Mouse (Mus musculus) c-Kit-positive CD71-positive TER-119-positive erythroid progenitor cells, embryonic 14.5 days (primary cell): Measurements from ENCODE around the gene Rbpj.

ENCODE experiments used
- DNase-seq: peaks from one replicate; pipeline ENCODE4 v3.0.0-alpha.2; 2013; ENCODE audit warnings: low spot score

Gene Rbpj

DNA sequence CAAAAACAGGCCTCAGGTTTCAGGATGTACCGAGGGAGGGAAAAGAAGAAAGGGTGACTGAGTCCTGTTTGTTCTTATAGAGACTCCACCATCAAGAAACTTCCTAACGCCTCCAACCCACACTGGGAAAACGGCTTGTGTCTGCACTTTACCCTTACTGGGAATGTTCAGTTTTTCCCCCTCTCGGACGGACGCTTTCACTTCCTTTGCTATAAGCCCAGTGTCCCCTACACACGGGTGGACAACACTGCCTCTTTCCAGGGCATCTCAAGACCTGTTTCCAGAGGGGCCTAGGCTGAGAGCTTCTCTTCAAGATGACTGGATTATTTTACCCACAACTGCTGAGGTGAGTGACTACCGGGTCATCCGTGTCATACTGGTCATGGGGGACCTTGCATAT, at the start of gene Rbpj:
Rbpj (plus strand) TSS at position 270 of the 400 bp plus-strand sequence.
- no peak for DNase-seq

DNA sequence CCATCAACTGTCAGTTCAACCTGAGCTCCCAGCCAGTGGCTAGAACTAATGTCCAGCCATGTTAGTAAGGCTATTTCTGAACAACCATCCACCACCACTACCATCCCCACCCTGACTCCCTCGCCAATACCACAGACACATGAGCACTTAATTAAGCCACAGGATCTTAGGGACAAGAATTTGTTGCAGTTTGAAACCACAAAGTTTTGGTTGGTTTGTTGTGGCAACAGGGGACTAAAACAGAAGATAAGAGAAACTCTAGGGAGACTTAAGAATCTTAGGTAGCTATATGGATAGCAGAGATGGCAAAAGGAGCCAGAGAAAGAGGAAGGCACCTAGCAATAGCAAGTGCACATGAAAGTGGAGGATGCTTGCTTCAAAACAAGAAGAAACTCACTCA, 45.2 kb upstream of the Rbpj start:
- no peak for DNase-seq

DNA sequence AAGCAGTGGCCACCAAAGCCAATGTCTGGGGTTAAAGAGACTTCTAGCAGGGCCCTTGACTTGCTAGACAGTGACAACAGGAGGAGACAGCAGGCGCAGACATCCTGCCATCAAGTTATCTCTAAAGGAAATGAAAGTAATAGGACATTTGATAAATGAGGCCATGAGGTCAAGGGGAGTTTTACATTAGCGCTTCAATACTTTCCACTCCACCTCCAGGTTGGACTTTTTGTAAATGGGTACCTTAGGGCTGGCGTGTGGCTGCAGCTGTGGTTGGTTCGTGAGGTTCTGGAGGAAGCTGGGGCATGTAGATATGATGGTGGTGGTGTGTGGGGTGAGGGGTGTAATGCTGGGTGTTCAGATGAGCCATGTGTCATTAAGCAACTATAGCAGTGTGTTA, 44.7 kb upstream of the Rbpj start:
- no peak for DNase-seq

DNA sequence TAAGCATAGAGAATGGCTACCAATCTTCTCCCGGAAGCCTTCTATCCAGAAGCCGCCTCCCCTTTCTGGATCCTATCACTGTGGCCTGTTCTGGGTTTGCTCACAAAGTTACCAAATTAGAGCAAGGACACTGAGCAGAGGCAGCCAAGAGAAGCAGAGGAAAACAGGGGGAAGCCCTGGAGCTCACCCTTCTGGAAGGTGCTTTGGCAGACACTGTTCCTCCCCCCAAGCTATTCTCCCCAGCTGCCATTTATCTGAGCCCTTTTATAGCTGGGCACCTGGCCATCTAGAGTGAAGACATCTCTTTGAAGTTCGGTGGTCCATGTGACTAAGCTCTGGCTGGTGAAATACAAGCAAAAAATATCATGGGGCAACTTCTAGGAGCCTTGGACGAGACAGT, 38.5 kb upstream of the Rbpj start:
- DNase-seq = no peak

- DNase-seq = no peak
These were observed 36.1 kb upstream of the Rbpj start for GRCm38 (mm10) chr5:53429683-53430477.

DNA sequence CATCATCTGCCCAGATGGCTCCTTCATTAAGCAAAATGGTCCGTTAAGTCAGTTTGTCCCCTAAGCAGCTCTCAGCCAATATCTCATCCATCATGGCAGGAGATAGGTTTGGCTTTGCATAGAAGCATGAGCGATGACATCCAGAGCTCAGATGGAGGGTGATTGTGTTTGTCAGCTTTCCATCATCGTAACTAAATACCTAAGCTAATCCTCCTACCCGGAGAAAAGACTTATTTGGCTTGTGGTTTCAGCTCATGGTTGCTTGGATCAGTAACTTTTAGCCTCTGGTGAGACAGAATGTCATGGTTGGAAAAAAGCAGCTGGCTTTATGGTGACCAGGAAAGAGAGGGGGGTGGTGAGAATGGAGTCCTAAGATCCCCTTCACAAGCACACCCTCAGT, 33.5 kb upstream of the Rbpj start:
- no peak for DNase-seq

DNA sequence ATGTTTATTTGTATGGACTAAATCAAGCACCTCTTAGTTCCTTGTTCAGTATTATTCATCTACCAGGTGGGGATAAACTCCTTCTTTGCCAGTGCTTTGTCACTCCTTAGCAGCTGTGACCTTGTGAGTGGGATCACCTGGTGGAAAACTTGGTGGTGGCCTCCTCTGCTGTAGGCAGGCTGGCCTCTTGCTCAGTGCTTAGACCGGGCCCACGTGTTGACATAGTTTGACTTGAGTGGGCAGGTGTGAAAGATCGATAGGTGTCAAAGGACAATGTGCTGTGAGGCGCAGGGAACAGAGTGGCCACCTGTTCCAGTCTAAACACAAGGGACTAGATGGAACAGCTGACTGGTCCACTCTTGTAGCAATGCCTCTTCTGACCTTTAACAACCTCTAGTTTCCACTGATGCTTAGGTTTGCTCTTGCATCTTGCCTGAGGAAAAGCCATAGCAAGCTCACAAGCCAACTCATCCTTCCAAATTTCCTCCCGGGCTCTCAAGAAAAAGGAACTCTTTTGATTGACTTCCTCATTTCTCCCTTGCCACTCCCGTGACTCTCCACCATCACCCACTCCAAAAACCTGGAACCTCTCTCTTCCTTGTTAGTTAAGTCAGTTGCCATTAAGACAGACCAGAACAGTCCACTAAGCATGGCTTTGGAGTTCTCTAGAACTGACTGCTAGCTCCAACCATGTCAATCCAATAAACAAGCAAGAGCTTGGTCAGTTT, 28.9 kb upstream of the Rbpj start:
- DNase-seq = no peak

GRCm38 (mm10) chr5:53437767-53438166, 28.2 kb upstream of the Rbpj start:
- no peak for DNase-seq

DNA sequence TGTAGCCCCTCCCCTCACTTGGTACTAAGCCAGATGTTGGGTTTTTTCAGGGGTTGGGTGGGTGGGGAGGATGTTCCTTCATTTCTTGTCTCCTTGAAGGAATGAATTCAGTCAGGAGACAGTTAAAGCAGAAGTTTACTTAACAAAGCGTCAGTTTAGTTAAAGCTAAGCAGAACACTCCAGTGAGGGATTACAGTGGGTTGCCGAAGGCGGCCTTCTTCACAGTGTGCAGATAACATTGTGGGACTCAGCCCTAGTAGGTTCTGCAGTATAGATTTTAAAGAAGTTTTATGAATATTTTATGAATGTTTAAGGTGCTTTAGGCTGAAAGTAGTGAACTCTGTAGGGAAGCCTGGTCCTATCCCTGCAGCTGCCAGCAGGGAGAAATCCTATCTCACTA, 27.7 kb upstream of the Rbpj start:
- no peak for DNase-seq

DNA sequence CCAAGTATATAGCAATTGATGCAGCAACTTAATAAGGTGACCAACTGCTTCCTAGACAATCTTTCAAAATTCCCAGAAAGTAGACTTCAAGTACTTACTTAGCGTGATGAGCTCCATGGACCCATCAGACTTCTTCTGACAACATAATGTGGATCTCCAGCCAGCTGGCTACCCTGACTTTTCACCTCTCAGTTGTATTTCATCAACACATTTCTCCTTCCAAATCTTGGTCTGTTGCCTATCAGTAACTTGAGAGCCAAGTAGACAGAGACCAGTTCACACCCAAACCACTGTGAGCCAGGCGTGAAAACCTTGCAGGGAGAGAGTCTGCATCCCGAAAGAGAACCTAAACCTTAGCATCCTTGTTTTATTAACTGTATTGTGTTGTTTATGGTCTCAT, 26.3 kb upstream of the Rbpj start:
- DNase-seq = no peak

- DNase-seq = no peak
These were observed 21.9 kb upstream of the Rbpj start for GRCm38 (mm10) chr5:53444030-53444429.

DNA sequence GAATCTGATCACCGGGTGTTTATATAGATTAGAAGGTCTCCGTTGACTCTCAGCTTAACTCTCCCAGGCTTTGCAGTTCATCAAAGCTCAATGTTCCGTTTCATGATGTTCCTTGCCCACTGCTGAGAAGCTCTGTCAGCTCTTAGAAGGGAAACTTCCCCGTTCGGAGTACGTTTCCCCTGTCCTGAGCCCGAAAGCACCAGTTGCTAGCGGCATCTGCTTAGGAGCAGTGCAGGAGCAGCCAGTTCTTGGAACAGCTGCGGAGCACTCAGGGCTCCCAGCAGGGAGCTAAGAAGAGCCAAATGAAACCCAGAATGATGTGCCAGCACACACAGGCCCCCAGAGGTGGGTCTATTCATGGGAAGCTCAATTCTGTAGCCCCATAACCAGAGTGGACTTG, 15.0 kb upstream of the Rbpj start:
- no peak for DNase-seq

GRCm38 (mm10) chr5:53451829-53452228, 14.1 kb upstream of the Rbpj start:
- no peak for DNase-seq

- DNase-seq = no peak
These were observed 13.0 kb upstream of the Rbpj start for GRCm38 (mm10) chr5:53452920-53453319.

GRCm38 (mm10) chr5:53454706-53455105, 11.2 kb upstream of the Rbpj start:
- DNase-seq = no peak

- no peak for DNase-seq
These were observed 10.5 kb upstream of the Rbpj start for GRCm38 (mm10) chr5:53455459-53455858.

DNA sequence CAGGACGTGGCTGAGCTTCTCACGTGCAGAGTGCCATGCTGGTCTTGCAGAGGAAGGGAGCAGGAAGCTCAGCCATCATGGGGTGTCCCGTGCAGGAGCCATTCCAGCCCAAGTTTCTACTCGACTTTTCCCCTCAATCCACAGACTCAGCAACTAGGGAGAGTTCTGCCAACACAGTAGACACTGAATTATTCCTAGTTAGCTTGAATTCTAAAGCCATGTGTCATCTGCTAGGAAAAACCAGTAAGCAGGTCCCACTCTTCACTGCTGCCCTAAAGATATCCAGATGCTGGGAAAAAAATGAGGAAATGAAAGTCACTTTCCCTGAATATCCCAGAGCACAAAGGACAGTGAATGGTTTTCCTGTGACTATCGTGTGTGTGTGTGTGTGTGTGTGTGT, 5.8 kb upstream of the Rbpj start:
- no peak for DNase-seq

- no peak for DNase-seq
These were observed 2.6 kb upstream of the Rbpj start for GRCm38 (mm10) chr5:53463098-53464018.

DNA sequence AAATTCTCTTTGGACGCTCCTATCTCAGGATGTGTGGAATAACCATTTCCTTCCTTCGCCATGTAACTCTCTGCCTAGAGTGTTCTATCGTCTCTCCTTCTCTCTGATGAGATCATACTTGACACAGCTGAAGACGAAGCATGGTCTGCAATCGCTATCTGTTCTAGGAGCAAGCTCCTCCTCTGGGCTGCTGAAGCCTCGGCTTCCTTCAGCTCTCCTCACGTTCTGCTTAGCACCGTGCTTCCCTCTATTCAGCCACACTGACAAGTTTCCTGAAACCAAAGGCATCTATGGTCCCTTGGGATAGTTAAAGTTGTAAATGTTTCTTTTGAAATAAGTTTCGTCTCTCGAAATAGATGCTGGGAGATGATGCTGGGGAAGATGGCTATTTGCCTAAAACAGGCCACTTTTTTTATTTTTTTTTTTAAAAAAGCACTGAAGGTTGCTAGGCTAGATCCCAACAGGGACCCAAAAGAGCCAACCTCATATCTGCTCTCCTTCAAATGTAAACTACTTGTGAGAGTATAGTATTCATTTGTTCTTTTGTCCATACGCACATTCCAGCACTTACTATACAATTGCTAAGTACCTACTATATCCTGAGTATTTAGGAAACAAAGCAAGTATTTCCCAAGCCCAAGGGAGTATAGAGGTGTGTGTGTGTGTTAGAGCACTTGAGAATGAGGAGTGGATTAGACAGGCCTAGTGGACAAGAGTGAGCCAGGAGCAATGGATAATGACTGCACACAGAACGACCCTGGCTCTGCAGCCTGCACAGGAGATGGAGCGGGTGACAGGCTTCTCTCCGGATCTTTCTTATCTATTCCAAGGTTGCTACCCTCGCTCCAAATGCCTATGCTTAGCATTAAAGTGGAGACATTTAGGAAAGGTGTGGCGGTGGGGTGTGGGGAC, 726 bp downstream of the Rbpj start:
- no peak for DNase-seq

- DNase-seq = no peak
These were observed 1.6 kb downstream of the Rbpj start for GRCm38 (mm10) chr5:53467602-53468001.

DNA sequence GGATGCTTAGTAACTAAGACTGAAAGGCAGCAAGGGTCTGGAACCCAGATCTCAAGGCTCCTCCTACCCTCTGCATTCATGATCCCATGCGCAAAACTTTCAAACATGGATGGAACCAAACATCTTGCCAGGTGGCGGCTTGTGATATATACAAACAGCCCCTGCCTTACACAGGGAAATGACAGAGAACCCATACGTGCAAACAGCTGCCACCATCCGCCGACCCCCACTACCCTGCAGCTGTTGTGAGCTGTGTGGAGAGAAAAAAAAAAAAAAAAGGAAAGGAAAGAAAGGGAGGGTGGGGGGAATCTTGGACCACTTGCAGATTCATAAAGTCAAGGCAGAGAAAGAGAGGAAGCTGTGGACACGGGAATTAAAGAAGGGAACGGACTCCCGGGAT, 2.4 kb downstream of the Rbpj start:
- DNase-seq = no peak
